Mouse (Mus musculus) limb, embryonic 13.5 days (tissue): ENCODE measurements around the gene Xylt1. TPM values are rescaled to one million over a fixed set of nuclear protein-coding genes. Genes with fewer than 3 reads are reported as not detected.

Experiments used
- ATAC-seq: fragments of 200-750 bp; cut with Nextera tagmentation; 2 replicates; pipeline ENCODE4 v1.8.0; 2017; ENCODE audit warnings: low read depth, moderate number of reproducible peaks, moderate TSS enrichment; ENCODE audit not compliant: low FRiP score
- H3K27ac ChIP-seq: fragments of 300-500 bp; sonication (generic); 2 replicates; pipeline ENCODE4 v1.5.1; 2015; ENCODE audit warnings: inconsistent platforms, mild to moderate bottlenecking, moderate library complexity
- H3K27me3 ChIP-seq: fragments of 300-500 bp; sonication (generic); 2 replicates; pipeline ENCODE4 v1.6.1; 2015; ENCODE audit warnings: mild to moderate bottlenecking, inconsistent platforms
- H3K36me3 ChIP-seq: fragments of 300-500 bp; sonication (generic); 2 replicates; pipeline ENCODE4 v1.6.1; 2015; ENCODE audit warnings: inconsistent platforms, mild to moderate bottlenecking, moderate library complexity
- H3K4me1 ChIP-seq: fragments of 300-500 bp; sonication (generic); 2 replicates; pipeline ENCODE4 v1.6.1; 2015; ENCODE audit warnings: inconsistent platforms
- H3K4me2 ChIP-seq: fragments of 300-500 bp; sonication (generic); replicated peaks from 2 replicates; pipeline ENCODE4 v1.6.1; 2015; ENCODE audit warnings: inconsistent platforms, mild to moderate bottlenecking, moderate library complexity
- H3K4me3 ChIP-seq: fragments of 300-500 bp; sonication (generic); 2 replicates; pipeline ENCODE4 v1.5.1; 2015; ENCODE audit warnings: moderate library complexity, mild to moderate bottlenecking, inconsistent platforms
- H3K9ac ChIP-seq: fragments of 300-500 bp; sonication (generic); 2 replicates; pipeline ENCODE4 v1.6.1; 2015; ENCODE audit warnings: mild to moderate bottlenecking, inconsistent platforms
- H3K9me3 ChIP-seq: fragments of 300-500 bp; sonication (generic); 2 replicates; pipeline ENCODE4 v1.6.1; 2016; ENCODE audit warnings: inconsistent platforms
- WGBS: fragments of 180-500 bp; shearing (Covaris S2); methylation state at CpG from one replicate; pipeline ENCODE4 v1.1.7; 2015; 5-methylcytosine and 5-hydroxymethylcytosine counted together
- polyA plus RNA-seq: library from polyadenylated mRNA; unstranded; fragments of >200 nt; fragmentation: Nextera tagmentation; extraction: Ambion mirVana; gene quantifications from 2 replicates; pipeline ENCODE4 v1.2.1, GENCODE M21; 2015

Gene Xylt1
- polyA plus RNA-seq, 1 experiment from 2014 or later = 2.7 TPM

DNA sequence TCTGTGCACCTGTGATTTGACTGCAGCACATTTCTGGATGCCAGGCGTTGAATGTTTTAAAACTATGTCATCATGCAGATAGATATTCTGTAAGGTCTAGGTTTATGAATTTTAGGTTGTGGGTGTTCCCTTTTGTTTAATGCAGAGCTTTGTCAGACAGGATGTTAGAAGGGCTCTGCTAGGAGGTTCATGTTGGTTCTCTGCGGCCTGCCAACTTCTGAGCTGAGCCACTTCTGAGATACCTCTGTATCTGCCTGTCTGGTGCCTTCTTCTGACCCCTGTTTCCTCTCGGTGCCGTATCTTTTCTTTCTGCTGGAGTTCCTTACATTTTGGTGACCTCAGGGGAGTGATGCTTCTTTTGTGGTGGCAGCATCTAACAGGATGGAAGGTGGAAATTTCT lies 44.1 kb downstream of the Xylt1 start:
- Histone ChIP-seq H3K4me2 (no peak overlapping the region), H3K4me1 (peaks cover 33% of the 10 kb centered on the region), H3K27me3 (no peaks in the 10 kb centered on the region), H3K9ac (no peak overlapping the region), H3K9me3 (no peaks in the 10 kb centered on the region), H3K4me3 (no peak overlapping the region), H3K27ac (no peak overlapping the region), H3K36me3 (no peaks in the 10 kb centered on the region)
- no peak for ATAC-seq
- WGBS = 89% methylated on average over 4 of the region's 4 CpGs

DNA sequence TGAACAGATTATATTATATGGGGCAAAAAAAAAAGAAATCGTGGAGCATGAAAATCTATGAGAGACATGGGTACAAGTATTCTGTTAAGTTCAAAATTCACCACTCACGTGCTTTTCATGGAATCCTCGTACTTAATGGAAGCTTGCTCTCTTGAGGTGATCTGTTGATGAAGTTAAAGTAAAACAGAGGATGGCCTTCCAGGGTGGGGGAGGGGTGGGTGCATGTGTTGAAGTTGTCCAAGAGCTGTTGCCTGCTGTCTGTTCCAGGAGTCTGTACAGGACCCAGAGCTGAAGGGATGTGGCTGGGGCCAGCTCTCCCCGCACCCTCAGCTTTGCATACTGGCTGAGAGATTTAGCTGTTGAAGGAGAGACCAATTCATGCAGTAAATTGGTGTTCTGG lies 45.6 kb downstream of the Xylt1 start:
- Histone ChIP-seq H3K27ac (no peak overlapping the region), H3K27me3 (no peaks in the 10 kb centered on the region), H3K4me3 (no peak overlapping the region), H3K4me1 (peaks cover 23% of the 10 kb centered on the region), H3K9me3 (no peaks in the 10 kb centered on the region), H3K36me3 (no peaks in the 10 kb centered on the region), H3K9ac (no peak overlapping the region), H3K4me2 (no peak overlapping the region)
- ATAC-seq = no peak
- WGBS = 81% methylated on average over 4 of the region's 4 CpGs

DNA sequence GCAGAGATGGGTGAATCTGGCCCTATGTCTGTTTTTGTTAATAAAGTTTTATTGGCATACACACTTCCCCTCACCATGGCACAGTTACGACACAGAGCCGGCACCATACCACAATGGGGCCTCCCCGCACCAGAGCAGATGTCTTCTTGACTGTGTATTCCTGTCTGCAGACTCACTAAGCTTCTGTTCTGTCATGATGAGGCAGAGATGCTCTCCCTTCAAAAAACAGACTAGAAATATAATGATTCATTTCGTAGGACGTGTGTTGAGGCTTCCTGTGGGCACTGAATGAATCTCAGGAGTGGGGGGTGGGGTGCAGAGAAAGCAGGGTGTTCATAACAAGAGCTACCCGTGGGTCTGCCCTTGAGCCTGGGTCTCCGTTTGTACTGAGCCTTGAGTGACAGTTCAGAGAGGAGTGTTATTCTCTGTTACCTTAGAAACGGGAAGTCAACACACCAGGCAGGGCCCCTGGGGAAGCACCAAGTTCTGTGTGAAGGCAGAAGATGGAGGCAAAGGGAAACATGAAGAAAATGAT lies 48.0 kb downstream of the Xylt1 start:
- no peak overlapping the region for H3K9ac ChIP-seq
- peaks cover 28% of the 10 kb centered on the region for H3K4me1 ChIP-seq
- no peak overlapping the region for H3K4me2 ChIP-seq
- no peak overlapping the region for H3K4me3 ChIP-seq
- H3K36me3 ChIP-seq = no peaks in the 10 kb centered on the region
- no peaks in the 10 kb centered on the region for H3K9me3 ChIP-seq
- no peaks in the 10 kb centered on the region for H3K27me3 ChIP-seq
- 0 out of 2 replicates have a peak, but pooled peaks have one; percentile 43 for ATAC-seq
- 49% methylated on average over 8 of the region's 8 CpGs for WGBS
- no peak overlapping the region; the same call in 1 of the 2 replicates for H3K27ac ChIP-seq

DNA sequence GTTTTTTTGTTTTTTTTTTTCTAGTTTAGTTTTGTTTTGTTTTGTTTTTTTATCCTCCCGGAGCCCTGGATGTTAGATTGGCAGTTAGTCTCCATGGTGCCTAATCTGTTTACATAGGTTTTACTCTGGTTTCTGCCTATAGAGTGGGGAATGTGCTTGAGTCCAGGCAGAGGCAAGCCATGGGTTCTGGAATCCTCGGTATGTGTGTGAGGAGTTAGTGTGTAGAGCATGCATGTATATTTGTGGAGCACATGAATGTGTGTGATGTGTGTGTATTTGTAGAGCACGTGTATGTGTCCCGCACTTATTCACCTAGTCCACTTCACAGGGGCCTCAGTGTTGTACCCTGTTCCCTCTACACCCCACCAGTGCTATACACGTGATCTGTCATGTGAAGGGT lies 48.7 kb downstream of the Xylt1 start:
- Histone ChIP-seq H3K27me3 (no peaks in the 10 kb centered on the region), H3K9me3 (no peaks in the 10 kb centered on the region), H3K4me3 (no peak overlapping the region), H3K4me1 (peaks cover 32% of the 10 kb centered on the region), H3K27ac (no peak overlapping the region), H3K9ac (no peak overlapping the region), H3K4me2 (no peak overlapping the region), H3K36me3 (no peaks in the 10 kb centered on the region)
- no peak for ATAC-seq
- 82% methylated on average over 5 of the region's 5 CpGs for WGBS

DNA sequence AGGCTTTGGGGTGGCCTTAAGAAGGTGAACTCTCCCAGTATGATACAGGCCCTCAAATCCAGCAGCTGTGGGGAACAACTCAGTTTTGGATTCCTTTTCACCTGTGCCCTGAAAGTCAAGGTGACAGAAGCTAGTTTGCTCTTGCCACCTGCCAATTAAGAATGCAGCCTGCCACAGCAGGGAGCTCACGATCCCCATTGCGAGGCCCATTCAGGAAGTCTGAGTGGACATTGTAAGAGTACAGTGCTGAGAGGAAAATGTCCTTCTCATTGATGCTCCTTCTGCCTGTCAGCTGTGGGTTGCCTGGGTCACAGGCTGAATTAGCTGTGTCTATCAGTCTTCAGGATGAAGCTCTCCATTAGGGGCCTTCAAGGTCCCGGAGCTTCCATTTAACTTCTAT lies 49.1 kb downstream of the Xylt1 start:
- Histone ChIP-seq H3K4me2 (no peak overlapping the region), H3K9ac (no peak overlapping the region), H3K27me3 (no peaks in the 10 kb centered on the region), H3K36me3 (no peaks in the 10 kb centered on the region), H3K4me3 (no peak overlapping the region), H3K4me1 (peaks cover 36% of the 10 kb centered on the region), H3K27ac (no peak overlapping the region), H3K9me3 (no peaks in the 10 kb centered on the region)
- WGBS = 70% methylated on average over 3 of the region's 3 CpGs
- no peak for ATAC-seq

DNA sequence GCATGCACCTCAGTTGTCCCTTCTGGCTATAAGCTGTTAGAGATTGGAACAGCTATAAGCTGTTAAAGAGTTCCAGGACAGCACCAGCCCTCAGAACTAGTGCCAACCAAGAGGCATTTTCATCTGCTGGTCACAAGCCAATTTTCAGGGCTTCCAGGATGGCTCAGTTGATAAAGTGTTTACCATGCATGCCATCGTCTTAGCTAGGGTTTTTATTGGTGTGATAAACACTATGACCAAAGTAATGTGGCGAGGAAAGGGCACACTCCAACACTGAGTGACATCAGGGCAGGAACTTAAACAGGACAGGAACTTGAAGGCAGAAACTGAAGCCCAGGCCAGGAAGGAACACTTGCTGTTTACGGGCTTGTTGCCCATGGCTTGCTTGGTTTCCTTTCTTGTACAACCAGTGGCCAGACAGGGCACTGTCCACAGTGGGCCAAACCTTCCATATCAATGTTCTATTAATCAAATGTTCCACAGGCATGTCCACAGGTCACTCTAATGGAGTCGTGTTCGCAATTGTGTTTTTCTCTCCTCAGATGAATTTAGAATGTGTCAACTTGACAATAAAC lies 49.7 kb downstream of the Xylt1 start:
- H3K36me3 ChIP-seq = no peaks in the 10 kb centered on the region
- no peaks in the 10 kb centered on the region for H3K27me3 ChIP-seq
- no peak overlapping the region for H3K4me3 ChIP-seq
- ATAC-seq = no peak
- no peak overlapping the region for H3K4me2 ChIP-seq
- 76% methylated on average over 5 of the region's 5 CpGs for WGBS
- H3K9me3 ChIP-seq = no peaks in the 10 kb centered on the region
- H3K27ac ChIP-seq = no peak overlapping the region
- peaks cover 42% of the 10 kb centered on the region for H3K4me1 ChIP-seq
- no peak overlapping the region for H3K9ac ChIP-seq

DNA sequence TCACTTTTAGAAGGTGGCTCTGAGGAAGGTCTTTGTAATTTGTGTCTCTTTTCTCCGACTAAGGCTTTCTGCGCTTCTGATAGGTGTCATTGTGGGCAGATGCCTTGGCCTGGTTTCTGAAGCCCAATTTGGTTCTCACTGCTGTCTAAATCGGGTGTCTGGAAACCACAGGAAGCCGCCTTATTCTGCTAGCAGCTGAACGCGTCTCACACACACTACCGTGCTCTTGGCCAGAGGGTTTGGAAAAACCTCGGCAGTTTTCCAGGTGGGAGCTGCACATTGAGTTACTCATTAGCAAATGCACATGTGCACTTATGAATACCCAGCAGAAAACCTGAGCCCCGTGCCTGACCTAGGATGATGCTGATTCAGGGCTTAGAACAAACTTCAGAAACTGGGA lies 52.9 kb downstream of the Xylt1 start:
- no peak for ATAC-seq
- H3K9me3 ChIP-seq = no peaks in the 10 kb centered on the region
- no peak overlapping the region for H3K4me3 ChIP-seq
- 0 out of 2 replicates have a peak overlapping the region, but pooled peaks have one; percentile 35 for H3K9ac ChIP-seq
- no peaks in the 10 kb centered on the region for H3K36me3 ChIP-seq
- WGBS = 37% methylated on average over 9 of the region's 9 CpGs
- H3K4me2 ChIP-seq = no peak overlapping the region
- peaks cover 54% of the 10 kb centered on the region for H3K4me1 ChIP-seq
- H3K27ac ChIP-seq = peak overlapping the region; percentile 77; the same call in 1 of the 2 replicates
- no peaks in the 10 kb centered on the region for H3K27me3 ChIP-seq

DNA sequence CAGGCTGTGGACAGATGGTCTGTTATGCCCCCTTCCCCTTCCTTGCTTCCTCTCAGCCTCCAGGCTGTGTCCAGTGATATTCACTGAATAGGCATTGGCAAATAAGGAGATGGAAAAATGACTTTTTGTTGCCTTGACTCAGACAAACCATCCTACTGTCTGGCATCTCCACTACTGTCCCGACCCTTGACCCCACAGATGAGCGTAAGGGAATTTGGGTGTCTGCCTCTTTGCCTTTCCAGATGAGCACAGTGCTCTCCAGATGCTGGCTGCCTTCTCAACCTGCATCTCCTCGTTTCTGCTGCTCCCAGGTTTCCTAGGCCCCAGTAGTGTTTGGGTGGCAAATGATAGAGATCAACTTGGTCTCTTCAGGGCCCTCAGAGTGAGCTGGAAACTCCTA lies 54.3 kb downstream of the Xylt1 start:
- H3K36me3 ChIP-seq = no peaks in the 10 kb centered on the region
- ATAC-seq = no peak
- H3K4me2 ChIP-seq = no peak overlapping the region
- 74% methylated on average over 3 of the region's 3 CpGs for WGBS
- H3K27ac ChIP-seq = peak overlapping the region; percentile 77
- H3K27me3 ChIP-seq = no peaks in the 10 kb centered on the region
- no peaks in the 10 kb centered on the region for H3K9me3 ChIP-seq
- no peak overlapping the region for H3K9ac ChIP-seq
- H3K4me1 ChIP-seq = peaks cover 53% of the 10 kb centered on the region
- no peak overlapping the region for H3K4me3 ChIP-seq

DNA sequence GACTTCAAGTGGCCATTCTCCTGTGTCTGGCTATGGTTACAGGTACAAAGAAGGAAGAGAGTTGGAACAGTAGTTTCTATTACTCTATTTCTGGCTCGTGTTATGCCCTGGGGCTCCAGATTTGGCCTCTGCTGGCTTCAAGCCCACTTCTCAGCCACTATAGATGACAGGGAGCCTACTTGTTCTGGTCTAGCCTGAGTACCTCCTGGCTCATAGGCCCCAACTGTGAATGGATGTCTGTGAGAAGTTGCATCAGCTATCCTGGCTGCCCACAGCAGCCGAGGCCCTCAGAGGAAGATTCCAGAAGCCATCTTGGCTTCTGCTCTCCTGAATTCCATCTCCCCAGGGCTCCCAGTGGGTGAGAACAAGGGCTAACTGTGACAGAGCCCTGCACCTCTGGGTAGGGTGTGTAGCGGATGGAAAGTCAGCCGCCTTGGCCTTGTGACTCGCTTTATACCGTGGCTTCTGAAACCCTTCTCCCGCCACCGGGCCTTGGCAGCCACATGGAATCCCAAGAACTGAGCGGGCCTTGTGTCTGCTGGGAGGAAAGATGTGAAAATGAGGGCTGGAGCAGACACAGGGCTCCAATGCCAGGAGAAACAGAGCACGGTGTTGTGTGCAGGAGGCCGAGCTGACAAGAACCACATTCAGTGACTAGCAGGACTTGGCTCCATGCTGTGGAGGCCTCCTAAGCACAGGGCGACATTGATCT lies 55.1 kb downstream of the Xylt1 start:
- Histone ChIP-seq H3K4me2 (no peak overlapping the region), H3K27ac (peak overlapping the region; percentile 77), H3K9ac (0 out of 2 replicates have a peak overlapping the region, but pooled peaks have one; percentile 35), H3K9me3 (no peaks in the 10 kb centered on the region), H3K4me1 (peaks cover 53% of the 10 kb centered on the region), H3K4me3 (no peak overlapping the region), H3K36me3 (no peaks in the 10 kb centered on the region), H3K27me3 (no peaks in the 10 kb centered on the region)
- ATAC-seq = peak; percentile 67
- 74% methylated on average over 12 of the region's 12 CpGs for WGBS

DNA sequence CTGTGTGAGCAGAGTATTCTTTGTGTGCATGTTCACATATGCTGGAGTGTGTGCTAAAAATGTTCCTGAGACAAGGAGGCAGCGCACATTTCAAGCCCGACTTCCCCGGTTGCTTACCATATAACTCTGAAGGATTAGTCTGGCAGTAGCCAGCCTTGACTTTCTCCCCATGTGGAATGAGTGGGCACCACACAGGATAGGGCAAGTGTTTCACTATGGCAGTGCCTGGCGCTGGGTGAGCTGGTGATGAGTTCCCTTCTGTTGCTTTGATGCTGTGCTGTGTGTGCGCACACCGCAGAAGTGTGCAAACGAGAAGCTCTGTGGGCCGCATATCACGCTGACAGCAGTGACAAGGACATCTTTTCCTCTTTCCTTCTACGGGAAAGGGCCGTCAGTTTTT lies 56.1 kb downstream of the Xylt1 start:
- ATAC-seq = no peak
- H3K27ac ChIP-seq = peak overlapping the region; percentile 77
- H3K9ac ChIP-seq = no peak overlapping the region
- no peaks in the 10 kb centered on the region for H3K36me3 ChIP-seq
- no peaks in the 10 kb centered on the region for H3K9me3 ChIP-seq
- peaks cover 53% of the 10 kb centered on the region for H3K4me1 ChIP-seq
- no peak overlapping the region for H3K4me3 ChIP-seq
- H3K4me2 ChIP-seq = no peak overlapping the region
- no peaks in the 10 kb centered on the region for H3K27me3 ChIP-seq
- WGBS = 85% methylated on average over 11 of the region's 11 CpGs

DNA sequence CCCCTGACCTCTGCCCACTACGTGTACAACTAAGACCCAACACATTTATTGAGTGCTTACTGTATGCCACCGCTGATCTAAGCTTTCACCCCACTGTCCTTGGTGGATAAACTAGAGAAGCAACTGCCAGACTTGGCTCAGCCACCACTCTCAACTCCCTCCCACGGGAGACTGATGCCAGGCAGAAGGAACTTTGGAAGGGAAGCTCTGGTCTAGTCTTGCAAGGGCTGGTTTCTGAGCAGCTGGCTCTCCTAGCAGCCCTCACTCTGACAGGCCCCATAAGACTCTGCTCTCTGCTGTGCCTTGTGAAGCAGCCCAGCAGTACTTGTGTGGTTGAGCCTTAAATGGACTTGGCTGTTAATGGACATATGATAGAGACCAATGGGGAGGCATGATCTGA lies 60.2 kb downstream of the Xylt1 start:
- 89% methylated on average over 3 of the region's 3 CpGs for WGBS
- no peak for ATAC-seq

DNA sequence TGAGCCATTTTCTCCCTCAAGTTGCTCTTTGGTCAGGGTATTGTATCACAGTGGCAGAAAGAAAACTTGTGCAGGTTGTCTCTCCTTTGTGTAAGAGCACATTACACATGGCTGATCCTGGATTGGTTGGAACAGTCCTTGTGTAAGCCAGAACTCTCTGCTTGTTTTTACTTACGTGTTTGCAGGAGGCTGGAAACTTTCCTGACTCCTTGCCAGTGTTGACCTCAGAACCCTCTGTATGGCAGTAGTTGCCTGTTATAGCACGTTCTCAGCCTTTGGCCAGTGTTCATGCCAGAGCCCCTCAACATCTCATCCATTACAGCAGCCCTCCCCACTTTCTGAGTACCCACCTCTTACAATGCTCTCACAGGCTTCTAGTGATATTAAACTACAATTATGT lies 61.9 kb downstream of the Xylt1 start:
- Histone ChIP-seq H3K9me3 (no peaks in the 10 kb centered on the region), H3K9ac (no peak overlapping the region), H3K4me3 (no peak overlapping the region), H3K4me2 (no peak overlapping the region), H3K27ac (no peak overlapping the region), H3K4me1 (peaks cover 24% of the 10 kb centered on the region), H3K36me3 (no peaks in the 10 kb centered on the region), H3K27me3 (no peaks in the 10 kb centered on the region)
- ATAC-seq = no peak
- 81% methylated on average over 2 of the region's 2 CpGs for WGBS

More for the DNA sequence above, 60.2 kb downstream of the Xylt1 start:
- Histone ChIP-seq H3K9me3 (no peaks in the 10 kb centered on the region), H3K4me2 (no peak overlapping the region), H3K4me3 (no peak overlapping the region), H3K27me3 (no peaks in the 10 kb centered on the region), H3K27ac (no peak overlapping the region), H3K9ac (no peak overlapping the region), H3K4me1 (peaks cover 31% of the 10 kb centered on the region), H3K36me3 (no peaks in the 10 kb centered on the region)
